Mouse (Mus musculus) erythroblast, adult 5-6 weeks (primary cell): ENCODE measurements around the gene Pcnx. TPM values are rescaled to one million over a fixed set of nuclear protein-coding genes. Genes with fewer than 3 reads are reported as not detected.
"Not testable (repeated sequence)": the region's sequence is repeated elsewhere in the genome, so short reads cannot be mapped to it uniquely, and the experiment has no call there.

ENCODE experiments used
- ATAC-seq: replicated peaks from 2 replicates; pipeline ENCODE4 v1.8.0; 2016; ENCODE audit warnings: moderate number of reproducible peaks, mild to moderate bottlenecking, moderate TSS enrichment, inconsistent platforms; ENCODE audit not compliant: poor library complexity, low FRiP score, severe bottlenecking
- total RNA-seq, 2 experiments: library from RNA; stranded (forward) in 1 of 2; stranded (reverse) in 1 of 2; fragments of 150-400 nt in 1 of 2; fragments of 200-764, 138-1000 nt in 1 of 2; gene quantifications; 2 replicates each; pipeline versions ENCODE4 v1.2.3 to v1.2.4; 2015 to 2017; ENCODE audit warnings: low replicate concordance in 2 of 2

Pcnx gene
- total RNA-seq, 2 experiments from 2014 or later = 2.5 to 4.2 TPM

GRCm38 (mm10) chr12:81934510-81934909, 74.7 kb downstream of the Pcnx start:
- ATAC-seq = no peak

- ATAC-seq = no peak
Measured at GRCm38 (mm10) chr12:81936066-81936465, 76.2 kb downstream of the Pcnx start.

- ATAC-seq = no peak
Measured at GRCm38 (mm10) chr12:81941191-81941590, 81.4 kb downstream of the Pcnx start.

GRCm38 (mm10) chr12:81943331-81944062, 83.7 kb downstream of the Pcnx start:
- no peak for ATAC-seq

- ATAC-seq = no peak
Measured at GRCm38 (mm10) chr12:81949026-81949425, 89.2 kb downstream of the Pcnx start.

GRCm38 (mm10) chr12:81950016-81950415, 90.2 kb downstream of the Pcnx start:
- ATAC-seq = no peak

GRCm38 (mm10) chr12:81958351-81958750, 98.5 kb downstream of the Pcnx start:
- ATAC-seq = no peak

DNA sequence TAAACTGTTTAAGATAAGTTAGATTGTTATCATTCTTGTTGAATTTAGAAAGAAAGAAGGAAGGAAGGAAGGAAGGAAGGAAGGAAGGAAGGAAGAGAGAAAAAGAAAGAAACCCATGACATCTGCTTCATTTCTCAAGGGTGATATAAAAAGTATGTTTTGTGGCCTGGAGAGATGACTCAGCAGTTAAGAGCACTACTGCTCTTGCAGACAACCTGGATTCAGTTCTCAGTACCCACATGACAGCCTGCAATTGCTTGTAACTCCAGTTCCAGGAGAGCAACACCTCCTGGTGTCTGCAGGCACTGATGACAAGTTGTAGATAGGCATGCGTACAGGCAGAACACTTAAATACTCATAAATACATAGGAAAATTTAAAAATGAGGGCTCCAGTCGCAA, 105.6 kb downstream of the Pcnx start:
- no peak for ATAC-seq

DNA sequence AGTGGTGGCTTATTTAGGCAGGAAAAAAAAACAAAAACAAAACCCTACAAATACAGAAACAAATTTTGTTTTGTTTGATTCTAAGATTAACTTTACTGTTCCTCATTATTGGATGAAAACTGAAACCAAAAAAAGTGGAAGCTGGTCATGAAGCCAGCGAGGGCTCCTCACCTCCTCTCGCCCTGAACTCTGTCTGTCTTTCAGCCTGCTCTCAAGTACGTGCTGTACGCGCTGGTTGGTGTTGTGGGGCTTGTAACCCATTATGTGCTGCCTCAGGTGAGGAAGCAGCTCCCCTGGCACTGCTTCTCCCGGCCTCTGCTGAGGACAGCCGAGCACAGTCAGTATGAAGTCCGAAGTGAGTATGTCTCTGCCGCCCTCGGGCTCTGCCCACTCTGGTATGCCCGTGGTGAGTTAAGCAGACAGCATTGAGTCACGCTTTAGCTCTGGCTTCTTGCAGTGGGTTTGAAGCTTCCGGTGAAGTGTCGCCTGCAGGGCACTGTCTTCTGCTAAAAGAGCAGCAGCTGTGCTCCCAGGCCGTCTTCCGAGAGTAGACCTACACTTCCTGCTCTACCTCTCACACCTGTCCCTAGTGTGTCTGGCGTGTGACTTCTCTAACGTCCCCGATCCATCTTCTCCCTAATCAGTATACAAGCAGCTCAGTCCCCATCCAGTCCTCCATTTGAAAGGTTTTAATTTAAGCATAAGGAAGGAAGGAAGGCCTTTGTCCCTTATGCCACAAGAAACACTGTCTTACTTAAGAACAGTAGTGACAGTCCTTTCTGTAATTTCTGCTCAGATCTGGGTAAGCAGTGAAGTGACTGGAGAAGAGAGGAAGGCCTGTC, 111.4 kb downstream of the Pcnx start:
- no peak for ATAC-seq

DNA sequence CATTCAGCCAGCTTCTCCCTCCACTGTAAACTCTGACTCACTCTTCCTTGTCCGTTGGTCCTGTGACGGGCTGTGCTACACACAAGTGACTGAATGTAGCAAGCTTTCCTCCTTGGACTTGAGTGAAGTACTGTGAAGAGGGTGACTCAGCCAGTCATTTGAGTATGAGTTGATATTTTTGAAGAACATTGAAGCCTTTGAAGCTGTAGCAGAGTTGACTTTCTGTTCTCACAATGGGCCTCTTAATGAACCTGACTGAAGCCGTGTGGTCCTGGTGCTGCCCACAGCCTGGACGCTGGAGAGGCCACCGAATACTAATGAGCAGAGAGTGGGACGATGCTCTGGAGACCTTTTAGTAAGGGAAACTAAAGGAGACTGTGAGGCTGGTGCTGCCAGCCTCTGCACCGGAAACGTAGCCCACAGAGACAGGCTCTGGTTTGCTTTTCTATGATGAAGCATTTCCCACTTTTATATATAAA, 112.1 kb downstream of the Pcnx start:
- no peak for ATAC-seq

DNA sequence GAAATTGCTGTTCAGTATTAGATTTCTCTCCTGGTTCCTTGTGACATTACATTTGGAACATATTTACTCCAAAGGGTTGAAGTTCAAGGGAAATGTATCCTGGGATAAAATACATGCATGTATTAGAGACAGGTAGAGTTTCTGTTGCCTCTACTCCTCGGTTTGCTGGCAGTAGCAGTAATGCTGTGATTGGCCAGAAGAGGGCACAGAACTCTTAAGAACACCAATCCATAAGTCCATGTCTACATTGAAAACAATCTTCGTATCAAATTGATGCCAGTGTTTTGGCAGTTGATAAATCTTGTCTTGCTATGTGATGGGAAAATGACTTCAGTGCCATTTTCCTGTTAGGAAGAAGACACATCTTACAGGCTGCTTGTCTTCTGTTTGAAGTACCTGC, 115.0 kb downstream of the Pcnx start:
- no peak for ATAC-seq

GRCm38 (mm10) chr12:81977346-81977745, 117.5 kb downstream of the Pcnx start:
- ATAC-seq = no peak

DNA sequence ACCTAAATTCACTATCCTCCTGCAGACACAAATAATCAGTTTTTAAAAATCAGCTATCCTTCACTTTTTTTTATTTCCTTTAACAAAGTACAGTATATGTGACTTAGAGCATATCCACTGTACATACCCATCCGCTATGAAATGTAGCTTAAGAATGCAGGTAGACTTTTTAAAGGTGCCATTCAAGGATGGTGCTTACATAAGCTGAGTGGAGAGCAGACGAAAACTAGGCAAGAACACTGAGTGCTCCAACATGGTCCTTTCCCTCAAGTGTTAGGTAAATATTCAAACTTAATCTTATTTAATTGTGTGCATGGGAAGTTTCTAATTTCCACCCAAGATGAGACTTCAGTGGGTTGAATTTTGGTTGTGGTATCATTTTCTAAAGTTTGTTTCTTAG, 119.5 kb downstream of the Pcnx start:
- no peak for ATAC-seq

DNA sequence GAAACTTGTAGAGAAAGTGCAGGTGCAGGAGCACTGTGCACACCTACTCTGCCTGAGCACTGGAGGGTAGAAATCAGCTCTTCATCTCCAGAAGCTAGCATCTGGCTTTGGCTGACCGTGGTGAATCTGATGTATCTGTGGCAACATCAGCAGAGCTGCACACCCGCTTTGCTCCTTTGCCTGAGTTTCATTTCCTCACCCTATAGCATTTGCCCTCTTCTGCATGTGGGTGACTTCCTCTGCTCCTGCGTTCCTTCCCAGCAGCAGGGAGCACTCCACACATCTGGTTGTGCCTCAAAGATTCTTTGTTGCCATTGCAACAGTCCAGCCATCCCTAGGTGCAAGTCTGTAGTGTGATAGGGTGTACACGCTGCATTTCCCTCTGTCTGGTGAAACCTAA, 132.3 kb downstream of the Pcnx start:
- no peak for ATAC-seq

- ATAC-seq = no peak
Measured at GRCm38 (mm10) chr12:81992996-81993395, 133.2 kb downstream of the Pcnx start.

DNA sequence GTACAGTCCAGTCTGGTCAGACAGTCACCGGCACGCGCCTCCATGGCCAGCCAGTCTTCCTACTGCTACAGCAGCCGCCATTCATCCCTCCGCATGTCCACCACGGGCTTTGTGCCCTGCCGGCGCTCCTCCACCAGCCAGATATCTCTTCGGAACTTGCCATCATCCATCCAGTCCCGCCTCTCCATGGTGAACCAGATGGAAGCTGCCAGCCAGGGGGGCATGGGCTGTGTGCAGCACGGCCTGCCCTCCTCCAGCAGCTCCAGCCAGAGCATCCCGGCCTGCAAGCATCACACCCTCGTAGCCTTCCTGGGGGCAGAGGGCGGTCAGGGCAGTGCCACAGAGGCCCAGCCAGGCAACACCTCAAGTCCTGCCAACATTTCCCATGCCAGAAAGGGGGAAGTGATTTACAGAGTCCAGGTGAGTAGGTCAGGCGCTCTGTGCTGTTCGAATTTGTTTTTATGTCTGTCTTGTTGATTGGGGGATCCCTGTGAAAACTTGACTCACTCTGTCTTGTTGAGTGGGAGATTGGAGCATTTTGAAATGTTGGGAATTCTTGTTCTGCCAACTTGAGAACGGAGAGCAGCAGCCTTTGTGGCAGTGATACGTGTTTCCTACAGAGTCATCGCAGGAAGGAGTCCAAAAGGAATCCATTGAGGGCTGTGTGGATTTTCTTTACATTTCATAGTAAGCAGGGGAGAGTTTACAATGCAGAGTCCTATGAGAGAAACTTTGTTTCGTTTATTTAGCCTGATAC, 135.3 kb downstream of the Pcnx start:
- no peak for ATAC-seq

DNA sequence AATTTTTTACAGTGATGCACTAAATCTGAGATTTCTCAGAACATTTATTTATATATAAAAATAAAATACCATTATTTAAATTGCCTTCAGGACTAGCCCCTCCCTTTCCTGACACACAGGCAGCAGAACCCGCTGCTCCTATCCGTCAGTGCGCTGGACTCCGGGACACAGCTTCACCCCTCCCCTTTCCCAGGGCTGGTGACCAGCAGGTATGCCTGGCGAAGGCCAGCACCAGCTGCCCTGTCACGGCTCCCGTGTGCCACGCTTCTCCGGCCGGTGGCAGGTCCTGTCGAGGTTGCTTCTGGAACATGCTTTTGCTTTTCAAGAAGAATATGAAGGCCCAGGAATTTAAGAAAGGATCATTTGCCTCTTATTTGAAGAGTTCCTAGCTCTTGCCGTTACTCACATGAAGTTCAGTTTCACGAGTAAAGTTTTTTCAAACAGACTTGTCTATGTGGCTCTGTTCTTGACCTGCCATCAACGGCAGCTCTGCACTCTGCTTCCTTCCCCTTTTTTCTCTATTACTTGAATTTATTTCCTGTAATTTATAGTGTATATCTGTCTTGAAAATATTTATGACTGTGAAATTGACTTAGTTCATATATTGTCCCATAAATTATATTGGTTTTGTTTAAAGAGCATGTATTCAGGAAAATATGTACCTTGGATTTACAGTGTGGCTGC, 137.0 kb downstream of the Pcnx start:
- no peak for ATAC-seq

DNA sequence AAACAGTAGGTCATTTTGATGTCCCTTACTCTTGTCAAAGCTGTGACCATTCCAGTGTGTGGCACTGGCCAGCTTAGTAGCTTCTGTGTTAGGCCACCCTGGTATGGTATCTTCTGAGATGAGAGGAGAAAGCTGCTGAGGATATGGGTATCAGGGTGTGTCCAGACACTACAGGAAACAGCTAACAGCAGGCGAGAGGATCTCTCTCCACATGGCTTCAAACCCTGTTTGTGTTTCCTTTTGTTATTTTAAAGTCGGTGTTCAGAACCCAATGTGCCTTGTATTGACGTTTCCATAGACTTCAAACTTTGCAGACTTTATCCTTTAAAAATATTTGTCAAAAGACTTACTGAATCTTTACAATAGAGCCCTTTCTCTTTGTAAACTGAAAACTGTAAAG, 137.7 kb downstream of the Pcnx start:
- ATAC-seq = no peak

GRCm38 (mm10) chr12:82002697-82003096, 142.9 kb downstream of the Pcnx start:
- not testable (repeated sequence) for ATAC-seq
